Mouse (Mus musculus) gastrocnemius, postnatal 25 days (tissue): ENCODE measurements around the gene Zdhhc14. TPM values are rescaled to one million over a fixed set of nuclear protein-coding genes. Genes with fewer than 3 reads are reported as not detected.
A peak's percentile ranks its signal among the peaks of the same experiment; 100 is the strongest.

ENCODE experiments used
- DNase-seq: peaks from one replicate; pipeline ENCODE4 v3.0.0; 2022
- total RNA-seq, 2 experiments: library from RNA; stranded (reverse); gene quantifications; 1 replicate in 1 of 2; 2 replicates in 1 of 2; pipeline ENCODE4 v1.2.3; 2021

Gene Zdhhc14
- total RNA-seq, 2 experiments from 2014 or later = 2.8 to 3.1 TPM

- no peak for DNase-seq
These were observed 176.1 kb downstream of the Zdhhc14 start for GRCm38 (mm10) chr17:5668456-5668855.

- DNase-seq = no peak
These were observed 176.6 kb downstream of the Zdhhc14 start for GRCm38 (mm10) chr17:5668981-5669380.

- DNase-seq = no peak
These were observed 183.6 kb downstream of the Zdhhc14 start for GRCm38 (mm10) chr17:5675951-5676350.

GRCm38 (mm10) chr17:5679315-5679714 lies 187.0 kb downstream of the Zdhhc14 start:
- DNase-seq = no peak

GRCm38 (mm10) chr17:5685324-5685723 lies 193.0 kb downstream of the Zdhhc14 start:
- no peak for DNase-seq

GRCm38 (mm10) chr17:5687810-5688209 lies 195.5 kb downstream of the Zdhhc14 start:
- DNase-seq = no peak

- no peak for DNase-seq
These were observed 195.9 kb downstream of the Zdhhc14 start for GRCm38 (mm10) chr17:5688222-5688621.

- no peak for DNase-seq
These were observed 196.3 kb downstream of the Zdhhc14 start for GRCm38 (mm10) chr17:5688669-5689068.

- DNase-seq = no peak
These were observed 198.6 kb downstream of the Zdhhc14 start for GRCm38 (mm10) chr17:5690746-5691535.

GRCm38 (mm10) chr17:5692661-5693060 lies 200.3 kb downstream of the Zdhhc14 start:
- no peak for DNase-seq

- peak; percentile 14 for DNase-seq
These were observed 200.9 kb downstream of the Zdhhc14 start for GRCm38 (mm10) chr17:5693256-5693655.

- no peak for DNase-seq
These were observed 206.2 kb downstream of the Zdhhc14 start for GRCm38 (mm10) chr17:5698447-5699096.

GRCm38 (mm10) chr17:5710320-5711104 lies 218.2 kb downstream of the Zdhhc14 start:
- no peak for DNase-seq

- DNase-seq = no peak
These were observed 219.5 kb downstream of the Zdhhc14 start for GRCm38 (mm10) chr17:5711861-5712260.

GRCm38 (mm10) chr17:5713141-5713540 lies 220.8 kb downstream of the Zdhhc14 start:
- no peak for DNase-seq

GRCm38 (mm10) chr17:5716912-5717311 lies 224.6 kb downstream of the Zdhhc14 start:
- no peak for DNase-seq

- DNase-seq = no peak
These were observed 226.5 kb downstream of the Zdhhc14 start for GRCm38 (mm10) chr17:5718768-5719387.

- DNase-seq = no peak
These were observed 230.4 kb downstream of the Zdhhc14 start for GRCm38 (mm10) chr17:5722802-5723201.

GRCm38 (mm10) chr17:5723601-5724189 lies 231.3 kb downstream of the Zdhhc14 start:
- no peak for DNase-seq

- no peak for DNase-seq
These were observed 237.3 kb downstream of the Zdhhc14 start for GRCm38 (mm10) chr17:5729587-5730125.

- no peak for DNase-seq
These were observed 238.2 kb downstream of the Zdhhc14 start for GRCm38 (mm10) chr17:5730538-5730937.

GRCm38 (mm10) chr17:5733400-5733799 lies 241.0 kb downstream of the Zdhhc14 start:
- no peak for DNase-seq
